Mouse (Mus musculus) forelimb bud, embryonic 11.5 days (tissue): ENCODE data around the gene Nt5dc2.

Source experiments
- DNase-seq: peaks from one replicate; pipeline ENCODE4 v3.0.0-alpha.2; 2012; ENCODE audit warnings: low read depth, low spot score

The Nt5dc2 gene

GRCm38 (mm10) chr14:31134015-31135000, 3.5 kb downstream of the Nt5dc2 start:
- DNase-seq, result no peak

GRCm38 (mm10) chr14:31135495-31136410, 4.9 kb downstream of the Nt5dc2 start:
- no peak for DNase-seq

- DNase-seq, result no peak
Measured at GRCm38 (mm10) chr14:31136411-31137280, 5.8 kb downstream of the Nt5dc2 start.

- DNase-seq, result no peak
Measured at GRCm38 (mm10) chr14:31137281-31137595, 6.4 kb downstream of the Nt5dc2 start.

- no peak for DNase-seq
Measured at GRCm38 (mm10) chr14:31137791-31138190, 6.9 kb downstream of the Nt5dc2 start.

- no peak for DNase-seq
Measured at GRCm38 (mm10) chr14:31138219-31138896, 7.5 kb downstream of the Nt5dc2 start.

GRCm38 (mm10) chr14:31138897-31139429, 8.1 kb downstream of the Nt5dc2 start:
- DNase-seq, result no peak

- DNase-seq, result no peak
Measured at GRCm38 (mm10) chr14:31139666-31140065, 8.8 kb downstream of the Nt5dc2 start.

- DNase-seq, result no peak
Measured at GRCm38 (mm10) chr14:31140141-31140540, 9.3 kb downstream of the Nt5dc2 start.

- DNase-seq, result no peak
Measured at GRCm38 (mm10) chr14:31141011-31141410, 10.2 kb downstream of the Nt5dc2 start.

- no peak for DNase-seq
Measured at GRCm38 (mm10) chr14:31145694-31146093, 14.8 kb downstream of the Nt5dc2 start.

- DNase-seq, result no peak
Measured at GRCm38 (mm10) chr14:31160196-31161150, 29.6 kb downstream of the Nt5dc2 start.

- DNase-seq, result no peak
Measured at GRCm38 (mm10) chr14:31161191-31161590, 30.3 kb downstream of the Nt5dc2 start.

- no peak for DNase-seq
Measured at GRCm38 (mm10) chr14:31161638-31162037, 30.8 kb downstream of the Nt5dc2 start.

- DNase-seq, result no peak
Measured at GRCm38 (mm10) chr14:31164067-31164466, 33.2 kb downstream of the Nt5dc2 start.

GRCm38 (mm10) chr14:31165010-31165409, 34.2 kb downstream of the Nt5dc2 start:
- DNase-seq, result no peak

- DNase-seq, result no peak
Measured at GRCm38 (mm10) chr14:31165458-31165857, 34.6 kb downstream of the Nt5dc2 start.

- DNase-seq, result no peak
Measured at GRCm38 (mm10) chr14:31165991-31166630, 35.3 kb downstream of the Nt5dc2 start.

GRCm38 (mm10) chr14:31166827-31167226, 36.0 kb downstream of the Nt5dc2 start:
- DNase-seq, result no peak
